Mouse (Mus musculus): ENCODE results near the gene Mcur1. TPM values are rescaled to one million over a fixed set of nuclear protein-coding genes. Genes with fewer than 3 reads are reported as not detected.

The Mcur1 gene
- polyA plus RNA-seq, 1 experiment from 2014 or later = 14.5 TPM

DNA sequence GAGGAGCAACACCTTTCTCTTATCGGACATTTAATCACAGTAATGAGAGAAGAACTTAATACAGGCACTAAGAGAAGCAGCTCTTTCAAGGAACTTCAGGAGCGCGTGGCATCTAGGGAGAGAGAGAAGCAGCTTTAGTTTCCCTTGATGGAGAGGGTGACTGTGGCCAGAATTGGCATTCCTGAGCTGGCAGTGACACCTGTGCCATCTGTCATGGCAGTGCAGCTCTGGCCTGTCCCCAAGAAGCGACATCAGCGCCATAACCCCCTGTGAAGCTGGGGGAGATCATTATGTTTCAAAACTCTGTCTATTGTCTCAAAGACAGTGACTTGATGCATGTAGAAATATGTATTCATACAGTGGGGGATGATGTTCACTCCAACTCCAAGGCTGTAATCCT, 15.4 kb upstream of the Mcur1 start:
- no peak overlapping the region for H3K9ac ChIP-seq (ENCODE audit: low read depth, low read length)
- 86% methylated on average over 5 of the region's 5 CpGs for WGBS (ENCODE audit: insufficient replicate concordance)
- H3K9me3 ChIP-seq (replicated peaks; ENCODE audit: control insufficient read depth, low read length) = no peaks in the 10 kb centered on the region; the same call in 1 of the 2 replicates
- no peaks in the 10 kb centered on the region for H3K4me1 ChIP-seq (ENCODE audit: control insufficient read depth, insufficient read depth, low read length)
- H3K4me2 ChIP-seq = no peak overlapping the region
- H3K4me3 ChIP-seq (ENCODE audit: low read depth, low read length) = no peak overlapping the region
- no peak for ATAC-seq (replicated peaks; ENCODE audit: insufficient number of reproducible peaks, low FRiP score, low TSS enrichment)
- no peaks in the 10 kb centered on the region for H3K27me3 ChIP-seq (ENCODE audit: control insufficient read depth, insufficient read depth, low read length)
- H3K36me3 ChIP-seq (ENCODE audit: control insufficient read depth, insufficient read depth, low read length) = no peaks in the 10 kb centered on the region
- H3K27ac ChIP-seq (ENCODE audit: low read depth, low read length) = no peak overlapping the region

- ATAC-seq (replicated peaks; ENCODE audit: insufficient number of reproducible peaks, low FRiP score, low TSS enrichment) = no peak
- H3K4me1 ChIP-seq (ENCODE audit: control insufficient read depth, insufficient read depth, low read length) = no peaks in the 10 kb centered on the region
- no peak overlapping the region for H3K9ac ChIP-seq (ENCODE audit: low read depth, low read length)
- no peaks in the 10 kb centered on the region for H3K36me3 ChIP-seq (ENCODE audit: control insufficient read depth, insufficient read depth, low read length)
- H3K27me3 ChIP-seq (ENCODE audit: control insufficient read depth, insufficient read depth, low read length) = no peaks in the 10 kb centered on the region
- no peak overlapping the region for H3K27ac ChIP-seq (ENCODE audit: low read depth, low read length)
- WGBS (ENCODE audit: insufficient replicate concordance) = 62% methylated on average over 2 of the region's 2 CpGs
- no peak overlapping the region for H3K4me2 ChIP-seq
- H3K4me3 ChIP-seq (ENCODE audit: low read depth, low read length) = no peak overlapping the region
- H3K9me3 ChIP-seq (replicated peaks; ENCODE audit: control insufficient read depth, low read length) = no peaks in the 10 kb centered on the region; the same call in 1 of the 2 replicates
These were observed 14.0 kb upstream of the Mcur1 start for GRCm38 (mm10) chr13:43573979-43574378.

DNA sequence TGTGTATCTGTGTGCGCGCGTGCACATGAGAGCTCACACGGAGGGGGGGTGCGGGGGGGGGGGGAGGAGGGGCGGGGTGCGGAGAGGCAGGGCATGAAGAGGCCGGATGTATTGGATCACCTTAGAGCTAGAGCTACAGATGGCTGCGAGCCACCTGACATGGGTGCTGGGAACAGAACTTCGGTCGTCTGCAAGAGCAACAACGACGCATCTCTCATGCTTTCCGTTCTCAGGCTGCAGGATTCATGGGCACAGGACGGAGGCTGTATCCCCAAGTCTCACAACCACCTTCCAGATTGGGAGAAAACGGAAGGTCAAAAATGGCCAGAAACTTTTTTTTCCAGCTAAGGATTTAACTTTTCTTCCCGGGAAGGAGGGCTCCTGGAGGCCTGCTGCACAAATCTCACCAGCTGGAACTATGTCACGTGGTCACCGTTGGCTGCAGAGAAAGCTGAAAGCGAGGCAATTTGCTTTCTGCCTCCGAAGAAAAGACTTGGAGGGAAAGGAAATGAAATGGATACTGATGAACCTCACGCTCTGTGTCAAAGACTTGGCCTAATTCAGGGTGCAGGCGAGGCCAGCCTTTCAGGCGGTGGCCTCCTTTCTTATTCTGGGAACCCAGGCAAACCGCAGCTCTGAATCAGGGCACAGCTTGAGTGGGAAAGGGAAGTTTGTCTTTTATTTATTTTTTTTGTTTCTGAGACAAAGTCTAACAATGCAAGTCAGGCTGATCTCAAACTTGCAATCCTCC, 7.3 kb upstream of the Mcur1 start:
- H3K36me3 ChIP-seq (ENCODE audit: control insufficient read depth, insufficient read depth, low read length) = no peaks in the 10 kb centered on the region
- H3K4me3 ChIP-seq (ENCODE audit: low read depth, low read length) = no peak overlapping the region
- H3K9ac ChIP-seq (ENCODE audit: low read depth, low read length) = no peak overlapping the region
- no peak overlapping the region for H3K4me2 ChIP-seq
- H3K27me3 ChIP-seq (ENCODE audit: control insufficient read depth, insufficient read depth, low read length) = no peaks in the 10 kb centered on the region
- no peak for ATAC-seq (replicated peaks; ENCODE audit: insufficient number of reproducible peaks, low FRiP score, low TSS enrichment)
- H3K4me1 ChIP-seq (ENCODE audit: control insufficient read depth, insufficient read depth, low read length) = no peaks in the 10 kb centered on the region
- no peak overlapping the region for H3K27ac ChIP-seq (ENCODE audit: low read depth, low read length)
- H3K9me3 ChIP-seq (replicated peaks; ENCODE audit: control insufficient read depth, low read length) = no peaks in the 10 kb centered on the region; the same call in 1 of the 2 replicates
- WGBS (ENCODE audit: insufficient replicate concordance) = 65% methylated on average over 23 of the region's 25 CpGs

DNA sequence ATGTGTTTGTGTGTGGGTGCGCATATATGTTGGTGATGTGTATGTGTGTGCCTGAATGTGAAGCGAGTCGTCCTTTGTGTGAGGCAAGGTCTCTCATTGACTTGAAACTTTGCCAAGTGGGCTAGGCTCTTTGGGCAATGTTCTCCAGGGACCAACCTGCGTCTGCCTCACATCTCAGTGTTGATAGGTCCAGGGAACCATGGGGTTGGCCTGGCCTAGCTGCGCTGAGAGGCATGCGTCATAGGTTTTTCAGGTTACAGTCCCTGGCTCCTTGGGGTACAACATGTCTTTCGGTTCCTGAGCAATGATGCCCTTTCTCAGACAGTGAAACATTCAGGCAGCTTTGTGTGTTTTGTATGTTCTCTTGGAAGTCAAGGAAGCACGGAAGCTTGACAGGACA, 6.2 kb upstream of the Mcur1 start:
- no peak for ATAC-seq (replicated peaks; ENCODE audit: insufficient number of reproducible peaks, low FRiP score, low TSS enrichment)
- no peaks in the 10 kb centered on the region; the same call in 1 of the 2 replicates for H3K9me3 ChIP-seq (replicated peaks; ENCODE audit: control insufficient read depth, low read length)
- WGBS (ENCODE audit: insufficient replicate concordance) = 88% methylated on average over 8 of the region's 8 CpGs

DNA sequence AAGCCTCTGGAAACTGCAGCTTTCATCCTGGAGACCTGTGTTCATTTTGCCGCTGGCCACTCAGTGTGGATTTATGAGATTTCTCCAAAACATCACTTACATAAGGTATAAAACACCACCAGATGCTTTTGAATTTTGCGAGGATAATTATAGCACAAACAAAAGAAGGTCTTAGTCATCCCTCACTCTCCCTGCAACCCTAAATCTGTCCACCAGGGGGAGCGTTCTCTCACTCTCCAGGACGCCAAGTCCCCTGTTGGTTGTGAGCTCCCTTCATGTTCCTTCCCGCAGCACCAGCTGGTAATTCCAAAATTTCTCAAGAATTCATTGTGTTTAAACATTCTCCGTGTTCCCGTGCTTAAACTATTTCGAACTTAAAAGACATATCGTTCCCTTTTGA, 5.4 kb upstream of the Mcur1 start:
- H3K4me1 ChIP-seq (ENCODE audit: control insufficient read depth, insufficient read depth, low read length) = peaks cover 6% of the 10 kb centered on the region; the same call in 1 of the 2 replicates
- WGBS (ENCODE audit: insufficient replicate concordance) = 16% methylated on average over 9 of the region's 9 CpGs
- H3K27me3 ChIP-seq (ENCODE audit: control insufficient read depth, insufficient read depth, low read length) = no peaks in the 10 kb centered on the region
- no peak overlapping the region for H3K27ac ChIP-seq (ENCODE audit: low read depth, low read length)
- H3K36me3 ChIP-seq (ENCODE audit: control insufficient read depth, insufficient read depth, low read length) = no peaks in the 10 kb centered on the region
- no peak overlapping the region; the same call in 1 of the 2 replicates for H3K4me2 ChIP-seq
- ATAC-seq (replicated peaks; ENCODE audit: insufficient number of reproducible peaks, low FRiP score, low TSS enrichment) = no peak
- no peak overlapping the region for H3K4me3 ChIP-seq (ENCODE audit: low read depth, low read length)
- H3K9ac ChIP-seq (ENCODE audit: low read depth, low read length) = no peak overlapping the region
- no peaks in the 10 kb centered on the region for H3K9me3 ChIP-seq (replicated peaks; ENCODE audit: control insufficient read depth, low read length)

More for the DNA sequence above, 6.2 kb upstream of the Mcur1 start:
- H3K9ac ChIP-seq (ENCODE audit: low read depth, low read length) = no peak overlapping the region
- no peaks in the 10 kb centered on the region for H3K36me3 ChIP-seq (ENCODE audit: control insufficient read depth, insufficient read depth, low read length)
- H3K27me3 ChIP-seq (ENCODE audit: control insufficient read depth, insufficient read depth, low read length) = no peaks in the 10 kb centered on the region
- H3K27ac ChIP-seq (ENCODE audit: low read depth, low read length) = no peak overlapping the region
- H3K4me2 ChIP-seq = no peak overlapping the region
- peaks cover 1% of the 10 kb centered on the region; the same call in 1 of the 2 replicates for H3K4me1 ChIP-seq (ENCODE audit: control insufficient read depth, insufficient read depth, low read length)
- no peak overlapping the region for H3K4me3 ChIP-seq (ENCODE audit: low read depth, low read length)

DNA sequence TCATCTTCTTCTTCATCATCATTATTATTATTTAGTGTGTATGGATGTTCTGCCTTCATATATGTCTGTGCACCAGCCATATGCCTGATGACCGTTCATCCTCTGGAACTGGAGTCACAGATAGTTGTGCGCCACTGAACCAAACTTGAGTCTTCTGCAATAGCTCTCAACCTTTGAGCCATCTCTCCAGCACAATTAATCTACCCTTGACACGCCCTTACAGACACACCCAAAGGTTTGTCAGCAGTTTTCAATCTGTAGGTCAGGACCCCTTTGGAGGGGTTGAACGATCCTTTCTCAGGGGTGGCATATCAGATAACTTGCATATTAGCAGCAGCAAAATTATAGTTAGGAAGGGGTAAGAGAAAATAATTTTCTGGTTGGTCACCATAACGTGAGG, 4.7 kb upstream of the Mcur1 start:
- H3K9me3 ChIP-seq (replicated peaks; ENCODE audit: control insufficient read depth, low read length) = no peaks in the 10 kb centered on the region
- no peak overlapping the region; the same call in 1 of the 2 replicates for H3K4me2 ChIP-seq
- no peaks in the 10 kb centered on the region for H3K36me3 ChIP-seq (ENCODE audit: control insufficient read depth, insufficient read depth, low read length)
- 78% methylated on average over 5 of the region's 5 CpGs for WGBS (ENCODE audit: insufficient replicate concordance)
- no peak overlapping the region for H3K27ac ChIP-seq (ENCODE audit: low read depth, low read length)
- no peak overlapping the region for H3K9ac ChIP-seq (ENCODE audit: low read depth, low read length)
- H3K4me3 ChIP-seq (ENCODE audit: low read depth, low read length) = no peak overlapping the region
- H3K27me3 ChIP-seq (ENCODE audit: control insufficient read depth, insufficient read depth, low read length) = no peaks in the 10 kb centered on the region
- H3K4me1 ChIP-seq (ENCODE audit: control insufficient read depth, insufficient read depth, low read length) = peaks cover 6% of the 10 kb centered on the region; the same call in 1 of the 2 replicates
- ATAC-seq (replicated peaks; ENCODE audit: insufficient number of reproducible peaks, low FRiP score, low TSS enrichment) = no peak

- no peak for ATAC-seq (replicated peaks; ENCODE audit: insufficient number of reproducible peaks, low FRiP score, low TSS enrichment)
- no peak overlapping the region for H3K27ac ChIP-seq (ENCODE audit: low read depth, low read length)
- H3K9ac ChIP-seq (ENCODE audit: low read depth, low read length) = no peak overlapping the region
- no peak overlapping the region for H3K4me3 ChIP-seq (ENCODE audit: low read depth, low read length)
- H3K4me2 ChIP-seq = no peak overlapping the region
- no peaks in the 10 kb centered on the region for H3K27me3 ChIP-seq (ENCODE audit: control insufficient read depth, insufficient read depth, low read length)
- H3K36me3 ChIP-seq (ENCODE audit: control insufficient read depth, insufficient read depth, low read length) = no peaks in the 10 kb centered on the region
- WGBS (ENCODE audit: insufficient replicate concordance) = 82% methylated on average over 5 of the region's 5 CpGs
- peaks cover 12% of the 10 kb centered on the region; the same call in 1 of the 2 replicates for H3K4me1 ChIP-seq (ENCODE audit: control insufficient read depth, insufficient read depth, low read length)
- H3K9me3 ChIP-seq (replicated peaks; ENCODE audit: control insufficient read depth, low read length) = no peaks in the 10 kb centered on the region
These were observed 2.7 kb upstream of the Mcur1 start for GRCm38 (mm10) chr13:43562726-43563125.

- 12% methylated on average over 18 of the region's 18 CpGs for WGBS (ENCODE audit: insufficient replicate concordance)
These were observed 744 bp upstream of the Mcur1 start for GRCm38 (mm10) chr13:43560458-43561411.

More at GRCm38 (mm10) chr13:43560458-43561411, 744 bp upstream of the Mcur1 start:
- peak overlapping the region; percentile 80 for H3K4me3 ChIP-seq (ENCODE audit: low read depth, low read length)
- H3K36me3 ChIP-seq (ENCODE audit: control insufficient read depth, insufficient read depth, low read length) = no peaks in the 10 kb centered on the region
- peak overlapping the region; percentile 39 for H3K9ac ChIP-seq (ENCODE audit: low read depth, low read length)
- peaks cover 12% of the 10 kb centered on the region; the same call in 1 of the 2 replicates for H3K4me1 ChIP-seq (ENCODE audit: control insufficient read depth, insufficient read depth, low read length)
- no peaks in the 10 kb centered on the region for H3K27me3 ChIP-seq (ENCODE audit: control insufficient read depth, insufficient read depth, low read length)
- H3K27ac ChIP-seq (ENCODE audit: low read depth, low read length) = peak overlapping the region; percentile 91
- no peaks in the 10 kb centered on the region for H3K9me3 ChIP-seq (replicated peaks; ENCODE audit: control insufficient read depth, low read length)
- ATAC-seq (replicated peaks; ENCODE audit: insufficient number of reproducible peaks, low FRiP score, low TSS enrichment) = no peak
- peak overlapping the region; percentile 87 for H3K4me2 ChIP-seq

Data from heart, embryonic 11.5 days (tissue).